Mouse (Mus musculus) C2C12 (cell line): ENCODE measurements around the gene Rbm15.

Source experiments
- CEBPB ChIP-seq: IDR thresholded peaks from one replicate; pipeline ENCODE4 v1.6.1; 2011; ENCODE audit warnings: low read depth, mild to moderate bottlenecking, control low read depth, moderate library complexity
- CTCF ChIP-seq: IDR thresholded peaks from one replicate; pipeline ENCODE4 v1.5.1; 2011; ENCODE audit not compliant: control insufficient read depth, insufficient read depth, insufficient read length
- MYOD1 ChIP-seq: IDR thresholded peaks from one replicate; pipeline ENCODE4 v1.6.1; 2011; ENCODE audit warnings: low read depth; ENCODE audit not compliant: control insufficient read depth, insufficient read length
- USF1 ChIP-seq: IDR thresholded peaks from one replicate; pipeline ENCODE4 v1.6.1; 2011; ENCODE audit warnings: low read depth, mild to moderate bottlenecking, control low read depth, moderate library complexity

DNA sequence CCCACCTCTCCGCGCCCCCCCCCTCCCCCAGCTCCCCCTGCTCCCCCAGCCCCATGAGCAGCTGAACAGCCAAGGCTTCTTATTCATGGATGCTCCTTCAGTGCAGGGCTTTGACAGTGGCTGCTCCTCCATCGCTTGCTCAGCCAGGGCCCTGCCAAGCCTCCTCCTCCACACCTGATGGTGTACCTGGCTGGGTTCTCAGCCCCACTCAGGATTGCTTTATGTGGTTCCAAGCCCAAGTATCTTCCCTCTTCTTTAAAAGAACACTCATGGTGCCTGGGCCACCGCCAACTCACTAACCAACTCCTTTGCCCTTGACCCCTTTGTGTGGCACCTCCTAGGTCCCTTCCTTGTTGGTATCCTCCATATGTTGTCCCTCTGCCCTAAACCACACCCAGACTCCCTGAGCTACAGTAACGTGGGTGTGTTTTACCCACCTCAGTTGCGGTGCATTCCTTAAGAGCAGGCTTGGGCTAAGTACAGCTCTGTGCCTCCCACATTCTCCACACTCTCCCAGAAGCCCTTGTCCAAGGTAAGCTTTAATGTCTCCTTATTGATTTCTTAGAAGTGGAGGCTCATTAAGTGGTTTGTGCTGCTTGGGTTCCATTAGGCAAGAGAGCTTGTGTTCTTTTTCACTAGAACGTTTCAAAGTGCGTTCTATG lies 34.6 kb upstream of the Rbm15 start:
- no peak for TF ChIP-seq CTCF
- no peak for TF ChIP-seq MYOD1
- TF ChIP-seq USF1 = no peak
- TF ChIP-seq CEBPB = no peak
